Mouse (Mus musculus) midbrain, embryonic 14.5 days (tissue): ENCODE measurements around the gene Hnrnpc. TPM values are rescaled to one million over a fixed set of nuclear protein-coding genes. Genes with fewer than 3 reads are reported as not detected.
A peak's percentile ranks its signal among the peaks of the same experiment; 100 is the strongest.

Experiments used
- ATAC-seq: fragments of 200-750 bp; cut with Nextera tagmentation; 2 replicates; pipeline ENCODE4 v1.8.0; 2017; ENCODE audit warnings: moderate number of reproducible peaks, moderate library complexity; ENCODE audit not compliant: low FRiP score, low TSS enrichment
- DNase-seq: peaks from one replicate; pipeline ENCODE4 v3.0.0-alpha.2; 2015
- H3K27ac ChIP-seq: fragments of 300-500 bp; sonication (generic); replicated peaks from 2 replicates; pipeline ENCODE4 v1.5.1; 2014; ENCODE audit warnings: mild to moderate bottlenecking, low read depth, low read length, moderate library complexity
- H3K27me3 ChIP-seq: fragments of 300-500 bp; sonication (generic); 2 replicates; pipeline ENCODE4 v1.6.1; 2014; ENCODE audit warnings: low read length, control low read depth, mixed read lengths; ENCODE audit not compliant: control insufficient read depth, insufficient read depth
- H3K36me3 ChIP-seq: fragments of 300-500 bp; sonication (generic); 2 replicates; pipeline ENCODE4 v1.6.1; 2014; ENCODE audit warnings: low read length, control low read depth; ENCODE audit not compliant: control insufficient read depth, insufficient read depth
- H3K4me1 ChIP-seq: fragments of 300-500 bp; sonication (generic); 2 replicates; pipeline ENCODE4 v1.6.1; 2014; ENCODE audit warnings: mild to moderate bottlenecking, antibody characterized with exemption, low read length, control low read depth; ENCODE audit not compliant: control insufficient read depth, insufficient read depth
- H3K4me2 ChIP-seq: fragments of 300-500 bp; sonication (generic); 2 replicates; pipeline ENCODE4 v1.6.1; 2014; ENCODE audit warnings: mild to moderate bottlenecking, low read length, moderate library complexity
- H3K4me3 ChIP-seq: fragments of 300-500 bp; sonication (generic); replicated peaks from 2 replicates; pipeline ENCODE4 v1.5.1; 2014; ENCODE audit warnings: low read depth, low read length
- H3K9ac ChIP-seq: fragments of 300-500 bp; sonication (generic); replicated peaks from 2 replicates; pipeline ENCODE4 v1.6.1; 2014; ENCODE audit warnings: mild to moderate bottlenecking, low read length, moderate library complexity
- H3K9me3 ChIP-seq: fragments of 300-500 bp; sonication (generic); 2 replicates; pipeline ENCODE4 v1.6.1; 2016; ENCODE audit warnings: low read length, control low read depth, mixed read lengths; ENCODE audit not compliant: control insufficient read depth
- WGBS: fragments of 180-500 bp; shearing (Covaris S2); extraction: QIAGEN DNeasy Blood & Tissue Kit; methylation state at CpG from one replicate; pipeline ENCODE4 v1.1.7; 2014; 5-methylcytosine and 5-hydroxymethylcytosine counted together
- polyA plus RNA-seq: library from polyadenylated mRNA; unstranded; fragments of >200 nt; fragmentation: Nextera tagmentation; extraction: Ambion mirVana; gene quantifications from 2 replicates; pipeline ENCODE4 v1.2.1, GENCODE M21; 2014

Gene Hnrnpc
- polyA plus RNA-seq, 1 experiment from 2014 or later, result 549 TPM

DNA sequence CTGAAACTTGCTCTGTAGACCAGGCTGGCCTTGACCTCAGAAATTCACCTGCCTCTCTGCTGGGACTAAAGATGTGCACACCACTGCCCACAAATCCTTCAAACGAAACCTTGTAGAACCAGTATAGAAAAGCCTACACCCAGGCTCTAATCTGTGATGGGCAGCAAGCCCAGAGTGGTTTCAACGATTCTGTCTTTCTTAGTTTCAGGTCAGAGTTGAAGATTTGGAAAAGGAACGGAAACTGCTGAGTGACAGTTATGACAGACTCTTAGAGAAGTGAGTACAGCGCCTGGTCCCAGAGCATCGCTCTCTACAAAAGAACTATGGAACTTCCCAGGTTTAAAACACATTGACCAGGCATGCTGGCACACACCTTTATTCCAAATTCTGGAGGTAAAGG, 29.8 kb upstream of the Hnrnpc start:
- WGBS, result 87% methylated on average over 5 of the region's 5 CpGs
- Histone ChIP-seq H3K27ac (no peak overlapping the region), H3K36me3 (no peaks in the 10 kb centered on the region), H3K27me3 (no peaks in the 10 kb centered on the region), H3K9ac (no peak overlapping the region), H3K4me2 (no peak overlapping the region), H3K4me3 (no peak overlapping the region), H3K9me3 (no peaks in the 10 kb centered on the region), H3K4me1 (no peaks in the 10 kb centered on the region)
- no peak for DNase-seq
- no peak for ATAC-seq

DNA sequence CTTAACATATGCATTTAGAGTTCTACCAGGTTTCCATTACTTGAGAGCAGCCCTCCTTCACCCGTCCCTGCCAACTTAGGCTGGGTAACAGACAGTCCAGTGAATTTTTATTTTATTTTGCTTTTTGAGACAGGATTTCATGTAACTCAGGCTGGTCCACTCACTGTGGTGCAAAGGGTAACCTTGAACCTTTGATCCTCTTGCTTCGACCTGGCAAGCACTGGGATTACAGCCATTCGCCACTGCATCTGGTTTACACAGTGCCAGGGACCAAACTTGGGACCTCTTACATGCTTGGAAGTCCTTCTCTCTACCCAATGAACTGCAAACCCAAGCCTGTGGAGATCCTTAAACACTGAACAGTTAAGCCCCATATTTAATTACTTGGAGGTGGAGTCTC, 20.8 kb upstream of the Hnrnpc start:
- Histone ChIP-seq H3K27ac (no peak overlapping the region), H3K4me1 (no peaks in the 10 kb centered on the region), H3K9me3 (no peaks in the 10 kb centered on the region), H3K36me3 (no peaks in the 10 kb centered on the region), H3K4me3 (no peak overlapping the region), H3K9ac (no peak overlapping the region), H3K4me2 (no peak overlapping the region), H3K27me3 (no peaks in the 10 kb centered on the region)
- ATAC-seq (no peak), DNase-seq (no peak)
- 93% methylated on average over 3 of the region's 3 CpGs for WGBS

DNA sequence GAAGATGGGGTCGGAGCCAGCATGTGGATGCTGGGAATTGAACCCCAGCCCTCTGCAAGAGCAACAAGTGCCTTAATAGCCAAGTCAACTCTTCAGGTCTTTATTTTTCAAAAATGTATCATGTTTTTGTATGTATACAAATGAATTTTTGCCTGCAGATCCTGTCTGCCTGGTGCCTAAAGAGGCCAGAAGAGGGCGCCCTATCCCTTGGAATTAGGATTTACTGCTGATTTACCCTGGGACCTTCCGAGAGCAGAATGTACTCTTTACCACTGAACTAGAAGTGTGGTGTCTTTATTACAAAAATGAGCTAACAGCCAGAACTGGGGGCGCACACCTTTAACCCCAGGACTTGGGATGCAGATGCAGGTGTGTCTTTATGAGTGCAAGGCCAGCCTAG, 20.1 kb upstream of the Hnrnpc start:
- H3K36me3 ChIP-seq, result no peaks in the 10 kb centered on the region
- no peak overlapping the region for H3K9ac ChIP-seq
- H3K27me3 ChIP-seq, result no peaks in the 10 kb centered on the region
- H3K9me3 ChIP-seq, result no peaks in the 10 kb centered on the region
- no peak overlapping the region for H3K27ac ChIP-seq
- H3K4me2 ChIP-seq, result no peak overlapping the region
- WGBS, result 19% methylated on average over 4 of the region's 4 CpGs
- H3K4me1 ChIP-seq, result peaks cover 4% of the 10 kb centered on the region; the same call in 1 of the 2 replicates
- no peak overlapping the region for H3K4me3 ChIP-seq
- DNase-seq (peak; percentile 86), ATAC-seq (no peak)

DNA sequence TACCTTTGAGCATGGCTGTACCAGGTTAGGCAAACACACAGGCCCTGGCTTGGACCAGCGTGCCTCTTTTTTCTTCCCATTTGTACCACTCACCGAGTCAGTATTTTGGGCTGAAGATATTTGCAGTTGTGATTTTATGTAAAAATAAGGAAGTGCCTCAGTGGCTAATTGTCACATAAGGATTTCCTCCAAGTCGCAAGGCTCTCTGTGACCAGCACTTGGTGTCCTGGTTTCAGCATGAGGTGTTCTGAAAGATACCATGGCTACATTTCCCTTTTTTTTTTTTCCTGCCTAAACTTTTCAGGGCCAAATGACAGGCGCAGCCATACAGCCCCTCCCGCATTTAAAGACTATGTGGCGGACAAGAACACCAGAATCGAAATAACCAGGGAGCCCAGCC, 16.3 kb upstream of the Hnrnpc start:
- ATAC-seq, result no peak
- Histone ChIP-seq H3K27ac (no peak overlapping the region), H3K9ac (no peak overlapping the region), H3K4me3 (peak overlapping the region; percentile 53; the same call in 1 of the 2 replicates), H3K4me2 (peak overlapping the region; percentile 96), H3K36me3 (no peaks in the 10 kb centered on the region), H3K4me1 (peaks cover 6% of the 10 kb centered on the region; the same call in 1 of the 2 replicates), H3K27me3 (no peaks in the 10 kb centered on the region), H3K9me3 (no peaks in the 10 kb centered on the region)
- DNase-seq, result no peak
- 65% methylated on average over 7 of the region's 7 CpGs for WGBS

DNA sequence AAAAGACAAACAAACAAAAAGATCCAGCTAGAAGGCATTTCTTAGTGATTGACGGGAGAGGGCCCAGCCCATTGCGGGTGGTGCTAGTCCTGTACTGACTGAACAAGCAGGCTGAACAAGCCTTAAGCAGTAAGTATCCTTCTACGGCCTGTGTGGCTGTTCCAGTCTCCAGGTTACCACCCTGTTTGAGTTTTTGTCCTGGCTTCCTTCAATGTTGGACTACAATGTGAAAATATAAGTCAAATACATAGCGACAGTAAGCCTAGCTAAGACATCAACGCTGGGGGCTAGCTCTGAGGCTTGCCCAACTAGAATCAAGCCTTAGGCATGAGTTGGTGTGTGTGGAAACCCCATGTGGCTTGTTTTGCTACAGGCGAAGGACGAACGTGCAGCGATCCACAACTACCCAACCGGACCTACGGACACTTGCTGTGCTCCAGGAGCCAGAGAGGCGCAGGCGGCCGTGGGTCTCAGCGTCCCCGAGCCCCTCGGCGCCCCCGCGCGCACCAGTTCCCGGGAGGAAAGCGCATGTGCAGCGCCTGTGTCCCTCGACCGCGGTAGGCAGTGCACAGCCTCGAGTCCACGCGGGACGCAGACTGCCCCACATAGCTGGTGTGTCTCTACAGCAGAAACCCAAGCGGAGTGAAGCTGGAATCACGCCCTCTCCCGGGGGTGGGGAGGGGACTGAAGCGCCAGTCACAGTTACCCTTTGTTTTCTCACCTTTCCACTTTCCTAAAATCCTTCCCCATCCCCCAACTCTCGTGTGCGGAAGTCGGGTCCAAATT, 15.2 kb upstream of the Hnrnpc start:
- peak overlapping the region; percentile 53 for H3K4me3 ChIP-seq
- no peaks in the 10 kb centered on the region for H3K36me3 ChIP-seq
- H3K27me3 ChIP-seq, result no peaks in the 10 kb centered on the region
- ATAC-seq (peak; percentile 82), DNase-seq (peak; percentile 79)
- H3K9me3 ChIP-seq, result no peaks in the 10 kb centered on the region
- peak overlapping the region; percentile 75 for H3K9ac ChIP-seq
- H3K27ac ChIP-seq, result peak overlapping the region; percentile 87
- WGBS, result under 1% methylated on average over 38 of the region's 38 CpGs
- H3K4me2 ChIP-seq, result peak overlapping the region; percentile 96
- peaks cover 6% of the 10 kb centered on the region; the same call in 1 of the 2 replicates for H3K4me1 ChIP-seq

DNA sequence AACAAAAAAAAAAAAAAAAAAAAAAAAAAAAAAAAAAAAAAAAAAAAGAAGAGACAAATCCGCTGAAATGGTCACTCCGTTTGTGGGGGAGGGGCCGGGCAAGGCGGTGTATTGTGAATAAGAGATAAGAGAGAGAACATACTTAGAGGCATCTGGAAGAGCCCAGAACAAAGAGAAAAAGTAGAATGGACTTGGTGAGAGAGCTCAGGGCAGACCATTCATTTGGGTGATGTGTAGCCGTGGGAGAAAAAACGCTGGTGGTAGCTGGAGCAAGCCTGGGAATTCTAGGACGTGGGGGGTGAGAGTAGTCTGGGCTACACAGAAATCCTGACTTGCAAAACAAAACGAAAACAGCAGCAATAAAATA, 14.6 kb upstream of the Hnrnpc start:
- Histone ChIP-seq H3K4me2 (peak overlapping the region; percentile 96), H3K27me3 (no peaks in the 10 kb centered on the region), H3K36me3 (no peaks in the 10 kb centered on the region), H3K27ac (peak overlapping the region; percentile 87), H3K9me3 (no peaks in the 10 kb centered on the region), H3K4me1 (peaks cover 6% of the 10 kb centered on the region; the same call in 1 of the 2 replicates), H3K4me3 (peak overlapping the region; percentile 53), H3K9ac (peak overlapping the region; percentile 75; the same call in 1 of the 2 replicates)
- 14% methylated on average over 8 of the region's 8 CpGs for WGBS
- 0 out of 2 replicates have a peak, but pooled peaks have one; percentile 25 for ATAC-seq
- DNase-seq, result peak; percentile 59

DNA sequence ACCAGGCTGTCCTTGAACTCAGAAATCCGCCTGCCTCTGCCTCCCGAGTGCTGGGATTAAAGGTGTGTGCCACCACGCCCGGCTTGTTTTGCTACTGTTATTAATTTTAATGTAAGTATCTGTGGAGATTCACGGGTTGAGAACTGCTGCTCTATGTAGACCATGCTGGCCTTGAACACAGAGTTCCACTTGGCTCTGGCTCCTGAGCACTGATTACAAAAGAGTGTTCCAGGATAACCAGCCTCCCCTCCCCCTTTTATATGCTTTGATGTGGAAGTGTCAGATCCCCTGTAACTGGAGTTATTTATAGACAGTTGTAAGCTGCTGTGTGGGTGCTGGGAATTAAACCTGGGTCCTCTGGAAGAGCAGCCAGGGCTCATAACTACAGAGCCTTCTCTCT, 13.4 kb upstream of the Hnrnpc start:
- 96% methylated on average over 5 of the region's 5 CpGs for WGBS
- H3K36me3 ChIP-seq, result no peaks in the 10 kb centered on the region
- no peak for DNase-seq
- no peak overlapping the region for H3K4me2 ChIP-seq
- no peaks in the 10 kb centered on the region for H3K27me3 ChIP-seq
- no peaks in the 10 kb centered on the region for H3K9me3 ChIP-seq
- H3K4me3 ChIP-seq, result no peak overlapping the region
- H3K27ac ChIP-seq, result no peak overlapping the region
- H3K4me1 ChIP-seq, result peaks cover 6% of the 10 kb centered on the region; the same call in 1 of the 2 replicates
- no peak overlapping the region for H3K9ac ChIP-seq
- ATAC-seq, result no peak

DNA sequence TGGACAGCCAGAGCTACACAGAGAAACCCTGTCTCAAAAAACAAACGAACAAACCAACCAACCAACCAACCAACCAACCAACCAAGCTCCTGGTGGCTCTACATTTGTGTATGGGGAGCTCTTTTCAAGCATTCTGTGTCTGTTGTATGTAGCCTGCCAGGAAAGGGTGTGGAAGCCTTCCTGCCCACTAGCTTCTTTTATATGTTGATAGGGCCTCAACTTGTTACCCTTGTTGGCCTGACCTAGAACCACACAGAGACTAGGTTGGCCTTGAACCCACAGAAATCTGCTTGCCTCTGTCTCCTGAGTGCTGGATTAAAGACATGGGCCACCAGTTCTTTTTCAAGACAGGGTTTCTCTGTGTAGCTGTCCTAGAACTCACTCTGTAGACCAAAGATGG, 10.3 kb upstream of the Hnrnpc start:
- no peaks in the 10 kb centered on the region for H3K36me3 ChIP-seq
- 71% methylated on average over 1 of the region's 1 CpGs for WGBS
- ATAC-seq, result no peak

DNA sequence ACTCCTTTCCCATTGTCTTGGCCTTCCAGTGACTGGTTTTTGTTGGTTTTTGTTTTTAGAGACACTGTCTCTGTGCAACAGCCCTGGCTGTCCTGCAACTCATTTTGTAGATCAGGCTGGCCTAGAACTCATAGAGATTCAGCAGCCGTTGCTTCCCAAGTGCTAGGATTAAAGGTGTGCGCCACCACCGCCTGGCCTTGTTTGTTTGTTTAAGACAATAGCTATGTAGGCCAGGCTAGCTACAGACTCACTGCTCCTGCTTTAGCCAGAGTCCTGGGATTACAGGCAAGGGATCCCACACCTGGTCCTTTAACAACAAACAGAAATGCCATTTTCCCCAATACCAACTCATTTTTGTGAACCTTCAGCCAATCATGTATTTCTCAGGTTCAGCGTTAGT, 6.5 kb upstream of the Hnrnpc start, which contains the start of gene Rpgrip1:
Gene Rpgrip1 (plus strand): TSS at position 359 of the 400 bp plus-strand sequence.
- no peaks in the 10 kb centered on the region for H3K27me3 ChIP-seq

More for the DNA sequence above, 10.3 kb upstream of the Hnrnpc start:
- no peak overlapping the region for H3K27ac ChIP-seq
- H3K27me3 ChIP-seq, result no peaks in the 10 kb centered on the region
- peaks cover 3% of the 10 kb centered on the region; the same call in 1 of the 2 replicates for H3K4me1 ChIP-seq
- H3K9me3 ChIP-seq, result no peaks in the 10 kb centered on the region
- no peak for DNase-seq
- no peak overlapping the region for H3K9ac ChIP-seq
- no peak overlapping the region for H3K4me3 ChIP-seq
- no peak overlapping the region for H3K4me2 ChIP-seq

More for the DNA sequence above, 6.5 kb upstream of the Hnrnpc start, which contains the start of gene Rpgrip1:
- Histone ChIP-seq H3K27ac (no peak within 1 kb of the TSS), H3K4me1 (no peaks in the 10 kb centered on the region), H3K9me3 (no peaks in the 10 kb centered on the region), H3K4me2 (no peak within 1 kb of the TSS), H3K36me3 (no peaks in the 10 kb centered on the region), H3K9ac (no peak within 1 kb of the TSS), H3K4me3 (no peak within 1 kb of the TSS)
- DNase-seq (no peak), ATAC-seq (no peak)
- 86% methylated on average over 4 of the region's 4 CpGs for WGBS
